Mouse (Mus musculus) thymus, postnatal 0 days (tissue): ENCODE measurements around the gene Slc16a11. TPM values are rescaled to one million over a fixed set of nuclear protein-coding genes. Genes with fewer than 3 reads are reported as not detected.

ENCODE experiments used
- DNase-seq: peaks from one replicate; pipeline ENCODE4 v3.0.0-alpha.2; 2015; ENCODE audit warnings: low spot score
- polyA plus RNA-seq: library from polyadenylated mRNA; unstranded; fragments of >200 nt; fragmentation: Nextera tagmentation; extraction: Ambion mirVana; gene quantifications from 2 replicates; pipeline ENCODE4 v1.2.1, GENCODE M21; 2015

Gene Slc16a11
- polyA plus RNA-seq, 1 experiment from 2014 or later: 1.9 TPM

DNA sequence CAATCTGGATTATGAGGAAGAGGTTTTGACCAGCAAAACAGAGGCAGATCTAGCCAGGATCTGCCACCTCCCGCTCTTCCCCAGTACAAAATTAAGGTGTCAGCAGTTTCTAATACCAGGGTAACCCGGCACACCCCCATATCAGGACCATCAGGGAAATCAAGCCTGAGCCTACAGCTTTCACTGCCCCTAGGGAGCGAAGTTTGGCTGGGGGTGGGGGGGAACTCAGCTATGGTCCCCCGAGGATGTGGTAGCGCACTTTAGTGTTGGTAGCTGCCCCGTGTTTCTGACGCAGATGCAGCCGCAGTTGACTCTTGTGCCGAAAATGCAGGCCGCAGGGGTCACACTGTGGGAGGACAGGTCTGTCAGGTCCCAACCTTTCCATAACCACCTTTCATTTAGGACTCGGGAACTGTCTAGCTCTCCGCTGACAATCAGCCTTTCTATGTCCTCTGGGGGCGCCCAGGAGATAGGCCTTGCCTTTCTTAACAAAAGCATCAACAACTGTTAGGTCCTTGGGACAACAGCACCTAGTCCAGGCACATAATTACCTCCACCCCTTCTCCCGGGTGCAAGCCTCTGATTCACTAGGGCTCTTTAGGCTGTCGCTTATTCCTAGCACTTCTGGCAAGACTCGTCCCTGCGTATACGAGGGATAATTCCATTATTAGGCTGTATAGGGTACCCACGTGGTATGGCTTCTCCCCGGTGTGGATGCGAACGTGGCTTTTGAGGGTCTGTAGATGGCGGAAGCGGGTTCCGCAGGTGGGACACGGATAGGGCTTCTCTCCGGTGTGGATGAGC is 13.4 kb downstream of the Slc16a11 start:
- DNase-seq: no peak

DNA sequence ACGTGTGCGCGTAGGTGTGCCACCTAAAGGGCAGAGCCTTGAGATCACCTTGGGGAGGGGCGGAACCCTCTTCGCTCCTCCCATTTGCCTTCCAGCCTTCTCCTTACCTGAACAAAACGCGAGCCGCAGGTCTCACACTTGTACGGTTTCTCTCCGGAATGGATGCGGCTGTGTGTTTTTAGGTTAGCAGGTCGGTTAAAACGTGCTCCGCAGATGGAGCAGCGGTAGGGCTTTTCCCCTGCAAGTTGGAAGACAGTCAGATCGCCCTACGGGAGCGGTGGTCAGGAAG is 14.0 kb downstream of the Slc16a11 start:
- no peak for DNase-seq

GRCm38 (mm10) chr11:70227126-70227525 is 14.6 kb downstream of the Slc16a11 start:
- DNase-seq: no peak

- no peak for DNase-seq
These were observed 15.2 kb downstream of the Slc16a11 start for GRCm38 (mm10) chr11:70227661-70228245.

GRCm38 (mm10) chr11:70228828-70229227 is 16.3 kb downstream of the Slc16a11 start:
- peak; percentile 83 for DNase-seq

GRCm38 (mm10) chr11:70229260-70230010 is 16.9 kb downstream of the Slc16a11 start, which contains the start of gene Bcl6b:
Gene Bcl6b, minus strand, starts transcription at chr11:70229798.
- DNase-seq: peak; percentile 25

GRCm38 (mm10) chr11:70230239-70230727 is 17.7 kb downstream of the Slc16a11 start:
- DNase-seq: peak; percentile 82

- no peak for DNase-seq
These were observed 20.0 kb downstream of the Slc16a11 start for GRCm38 (mm10) chr11:70232546-70232945.

DNA sequence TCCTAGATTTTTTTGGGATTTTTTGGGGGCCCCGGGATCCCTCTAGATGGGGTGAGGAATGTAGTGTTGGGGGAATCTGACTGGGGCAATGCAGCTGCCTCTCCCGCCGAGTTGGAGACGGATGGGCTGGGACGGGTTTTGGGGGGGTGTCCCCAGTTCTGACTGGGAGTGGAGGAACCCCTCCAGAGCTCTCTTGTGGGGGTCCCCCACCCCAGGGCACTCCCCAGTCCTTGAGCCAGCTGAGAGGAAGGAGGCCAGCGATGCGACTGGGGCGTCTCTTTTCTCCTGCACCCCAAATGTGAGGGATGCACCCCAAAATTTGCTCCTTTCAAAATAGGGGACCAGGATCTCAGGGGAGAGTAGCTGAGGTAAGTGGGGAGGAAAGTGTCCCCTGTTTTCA is 20.5 kb downstream of the Slc16a11 start:
- no peak for DNase-seq

DNA sequence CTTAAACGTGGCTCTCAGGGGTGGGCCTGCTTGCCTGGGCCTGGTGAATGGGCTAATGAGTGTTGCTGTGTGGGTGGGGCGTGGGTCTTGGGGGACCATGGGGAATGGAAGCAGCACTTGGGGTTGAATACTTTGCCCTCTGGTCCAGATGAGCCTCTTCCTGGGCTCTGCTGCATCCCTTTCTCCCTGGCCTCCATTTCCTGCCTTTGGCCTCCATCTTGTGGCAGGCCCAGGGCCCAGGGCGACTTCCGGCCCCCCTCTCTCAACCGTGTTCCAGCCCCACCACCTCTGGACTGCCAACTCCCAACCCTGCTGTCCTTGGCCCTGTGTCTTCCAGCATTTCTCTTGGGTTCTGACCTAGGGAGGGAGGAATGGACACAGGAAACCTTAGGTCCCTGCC is 21.5 kb downstream of the Slc16a11 start:
- no peak for DNase-seq

DNA sequence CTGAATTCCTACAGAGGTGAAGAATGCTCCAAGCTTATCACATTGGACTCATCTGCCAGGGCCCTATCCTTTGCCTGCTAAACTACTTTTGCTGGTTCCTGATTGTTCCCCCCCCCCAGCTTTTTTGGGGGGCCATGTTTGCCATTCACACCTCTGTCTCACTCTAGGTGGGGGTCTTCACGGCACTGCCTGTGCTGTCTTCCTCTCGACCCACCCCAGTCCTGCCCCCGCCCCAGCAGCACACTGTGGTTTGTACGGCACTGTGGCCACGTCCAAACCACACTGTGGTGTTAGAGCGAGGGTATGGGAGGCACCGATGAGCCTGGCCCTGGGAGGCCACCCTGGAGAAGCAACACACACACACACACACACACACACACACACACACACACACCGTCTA is 21.9 kb downstream of the Slc16a11 start:
- DNase-seq: no peak

GRCm38 (mm10) chr11:70235254-70235900 is 22.8 kb downstream of the Slc16a11 start:
- no peak for DNase-seq

DNA sequence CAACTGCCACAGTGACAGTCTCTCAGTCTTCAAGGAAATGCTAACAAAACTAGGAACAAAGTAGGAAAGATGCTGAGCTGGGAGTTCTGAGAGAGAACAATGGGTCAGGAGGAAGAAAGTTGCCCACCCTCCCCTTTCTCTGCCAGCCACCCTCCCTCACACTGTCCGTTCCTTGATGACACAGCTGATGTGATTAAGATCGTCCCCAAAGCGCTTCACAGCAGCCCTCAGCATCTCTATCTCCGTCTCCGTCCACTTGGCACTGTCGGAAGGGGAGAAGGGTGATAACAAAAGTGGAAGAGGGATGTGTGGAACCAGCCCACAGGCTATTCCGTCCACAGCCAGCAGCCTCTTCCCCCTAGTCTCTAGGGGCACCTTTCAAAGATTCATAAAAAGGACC is 24.2 kb downstream of the Slc16a11 start:
- DNase-seq: no peak

DNA sequence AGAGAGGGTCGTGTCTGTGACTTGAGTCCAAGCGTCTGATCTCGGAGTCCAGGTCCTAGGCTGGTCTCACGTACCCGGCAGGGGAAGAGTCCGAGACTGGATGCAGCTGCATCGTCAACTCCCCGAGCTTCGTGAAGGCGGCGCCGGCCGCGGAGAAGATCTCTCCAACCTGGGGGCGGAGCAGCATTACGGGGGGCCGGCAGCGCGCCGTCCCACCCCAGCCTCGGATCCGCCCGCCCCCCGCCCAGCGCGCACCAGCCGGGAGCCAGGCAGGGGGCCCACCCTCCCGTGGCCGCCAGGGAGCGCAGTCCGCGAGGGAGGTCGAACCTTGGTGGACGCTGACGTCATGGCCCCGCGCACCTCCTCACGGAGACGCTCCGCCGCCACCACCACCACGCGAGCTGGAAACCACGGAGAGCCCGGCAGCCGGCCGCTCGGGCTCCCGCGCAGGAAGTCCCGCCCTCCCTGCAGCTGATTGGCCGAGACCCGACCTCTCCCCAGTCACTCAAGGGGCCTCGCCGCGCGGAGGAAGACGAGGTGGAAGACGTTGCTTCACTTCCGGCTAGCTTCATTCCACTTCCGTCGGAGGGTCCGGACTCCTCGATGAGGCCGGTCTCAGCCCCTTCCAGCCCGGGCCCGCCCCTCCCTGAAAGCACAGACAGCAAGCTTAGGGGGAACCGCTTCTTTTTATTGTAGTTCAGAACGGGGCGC is 25.1 kb downstream of the Slc16a11 start, which contains the start of gene 0610010K14Rik:
0610010K14Rik (minus strand) TSS at position 458 of the 711 bp plus-strand sequence.
- peak; percentile 97 for DNase-seq

GRCm38 (mm10) chr11:70238591-70239440 is 26.3 kb downstream of the Slc16a11 start:
- no peak for DNase-seq

GRCm38 (mm10) chr11:70239541-70240279 is 27.2 kb downstream of the Slc16a11 start, which contains the start of the genes Gm21988 and Rnasek:
Gene Gm21988, minus strand, starts transcription at chr11:70239830.
Gene Rnasek, minus strand, starts transcription at chr11:70239842.
- DNase-seq: peak; percentile 86

- DNase-seq: no peak
These were observed 30.0 kb downstream of the Slc16a11 start for GRCm38 (mm10) chr11:70242591-70242990.

DNA sequence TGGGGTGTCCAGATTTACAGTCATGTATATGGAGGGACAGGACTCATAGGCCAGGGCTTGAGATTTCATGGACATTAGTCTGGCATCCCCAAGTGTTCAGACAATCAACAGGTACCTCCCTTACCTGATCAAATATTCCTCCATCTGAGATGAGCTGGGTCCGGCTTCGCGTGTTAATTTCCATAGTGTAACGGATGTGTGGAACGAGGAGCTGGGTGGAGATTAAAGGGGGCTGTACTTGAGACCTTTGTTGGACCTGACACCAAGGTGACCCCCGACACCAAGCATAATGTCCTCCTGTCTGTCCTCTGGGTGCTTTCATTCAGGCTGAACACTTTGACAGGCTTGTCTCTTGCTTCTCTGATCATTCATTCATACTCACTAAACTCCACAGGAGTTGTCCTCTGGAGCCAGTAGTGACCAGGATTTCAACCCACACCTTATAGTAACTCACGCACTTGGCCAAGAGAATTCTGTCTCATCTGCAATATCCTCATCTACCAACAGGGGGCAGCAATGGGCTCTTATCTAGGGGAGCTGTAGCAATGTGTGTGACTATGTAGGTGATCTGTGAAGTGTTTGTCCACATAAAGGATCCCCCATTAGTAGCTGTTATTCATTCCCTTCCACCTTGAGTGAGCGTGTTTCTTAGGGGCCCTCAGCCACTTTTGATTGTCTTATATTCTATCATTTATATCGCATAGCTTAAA is 34.7 kb downstream of the Slc16a11 start:
- DNase-seq: peak; percentile 82
